Mouse (Mus musculus) heart, embryonic 15.5 days (tissue): ENCODE measurements around the gene Adprm. TPM values are rescaled to one million over a fixed set of nuclear protein-coding genes. Genes with fewer than 3 reads are reported as not detected.

Source experiments
- ATAC-seq: fragments of 200-750 bp; cut with Nextera tagmentation; replicated peaks from 2 replicates; pipeline ENCODE4 v1.8.0; 2017; ENCODE audit warnings: low read depth, moderate TSS enrichment; ENCODE audit not compliant: insufficient number of reproducible peaks, insufficient read depth, low FRiP score
- H3K27ac ChIP-seq: fragments of 300-500 bp; sonication (generic); 2 replicates; pipeline ENCODE4 v1.5.1; 2015; ENCODE audit warnings: mild to moderate bottlenecking, inconsistent platforms
- H3K27me3 ChIP-seq: fragments of 300-500 bp; sonication (generic); 2 replicates; pipeline ENCODE4 v1.6.1; 2015; ENCODE audit warnings: inconsistent platforms
- H3K36me3 ChIP-seq: fragments of 300-500 bp; sonication (generic); 2 replicates; pipeline ENCODE4 v1.6.1; 2015; ENCODE audit warnings: mild to moderate bottlenecking, inconsistent platforms
- H3K4me1 ChIP-seq: fragments of 300-500 bp; sonication (generic); replicated peaks from 2 replicates; pipeline ENCODE4 v1.6.1; 2015; ENCODE audit warnings: inconsistent platforms
- H3K4me2 ChIP-seq: fragments of 300-500 bp; sonication (generic); 2 replicates; pipeline ENCODE4 v1.6.1; 2015; ENCODE audit warnings: inconsistent platforms, mild to moderate bottlenecking, moderate library complexity
- H3K4me3 ChIP-seq: fragments of 300-500 bp; sonication (generic); 2 replicates; pipeline ENCODE4 v1.5.1; 2015; ENCODE audit warnings: mild to moderate bottlenecking, inconsistent platforms
- H3K9ac ChIP-seq: fragments of 300-500 bp; sonication (generic); 2 replicates; pipeline ENCODE4 v1.6.1; 2015; ENCODE audit warnings: mild to moderate bottlenecking, inconsistent platforms
- H3K9me3 ChIP-seq: fragments of 300-500 bp; sonication (generic); replicated peaks from 2 replicates; pipeline ENCODE4 v1.6.1; 2016; ENCODE audit warnings: inconsistent platforms
- WGBS: fragments of 180-500 bp; shearing (Covaris S2); methylation state at CpG from one replicate; pipeline ENCODE4 v1.1.7; 2015; ENCODE audit warnings: mixed read lengths; 5-methylcytosine and 5-hydroxymethylcytosine counted together
- microRNA-seq: library from miRNA; unstranded; fragments of <30 nt; microRNA quantifications from one replicate; pipeline ENCODE4, GENCODE M21; 2016
- polyA plus RNA-seq: library from polyadenylated mRNA; unstranded; fragments of >200 nt; fragmentation: Nextera tagmentation; extraction: Ambion mirVana; gene quantifications from 2 replicates; pipeline ENCODE4 v1.2.1, GENCODE M21; 2015

Adprm gene
- polyA plus RNA-seq, 1 experiment from 2014 or later: 16.4 TPM

GRCm38 (mm10) chr11:67001717-67002116 lies 50.7 kb downstream of the Adprm start:
- no peak overlapping the region for H3K9ac ChIP-seq
- no peaks in the 10 kb centered on the region for H3K27me3 ChIP-seq
- ATAC-seq: no peak
- no peak overlapping the region for H3K27ac ChIP-seq
- no peak overlapping the region for H3K4me3 ChIP-seq
- H3K4me2 ChIP-seq: no peak overlapping the region
- WGBS: 77% methylated on average over 1 of the region's 1 CpGs
- no peaks in the 10 kb centered on the region for H3K9me3 ChIP-seq
- peaks cover 14% of the 10 kb centered on the region for H3K4me1 ChIP-seq
- H3K36me3 ChIP-seq: no peaks in the 10 kb centered on the region

- H3K27me3 ChIP-seq: no peaks in the 10 kb centered on the region
These were observed 51.7 kb downstream of the Adprm start for GRCm38 (mm10) chr11:67000671-67001070.

GRCm38 (mm10) chr11:66998467-66999403 lies 53.7 kb downstream of the Adprm start:
- peaks cover 15% of the 10 kb centered on the region for H3K4me1 ChIP-seq
- H3K27ac ChIP-seq: peak overlapping the region; percentile 36; the same call in 1 of the 2 replicates
- no peak overlapping the region for H3K9ac ChIP-seq
- 50% methylated on average over 14 of the region's 14 CpGs for WGBS
- peak; percentile 88 for ATAC-seq
- H3K36me3 ChIP-seq: no peaks in the 10 kb centered on the region
- no peaks in the 10 kb centered on the region for H3K27me3 ChIP-seq
- H3K4me2 ChIP-seq: peak overlapping the region; percentile 34
- no peaks in the 10 kb centered on the region for H3K9me3 ChIP-seq
- H3K4me3 ChIP-seq: no peak overlapping the region

More at GRCm38 (mm10) chr11:67000671-67001070, 51.7 kb downstream of the Adprm start:
- no peak overlapping the region for H3K9ac ChIP-seq
- no peak overlapping the region for H3K27ac ChIP-seq
- WGBS: 81% methylated on average over 4 of the region's 4 CpGs
- ATAC-seq: no peak
- H3K4me3 ChIP-seq: no peak overlapping the region
- H3K4me2 ChIP-seq: no peak overlapping the region
- H3K9me3 ChIP-seq: no peaks in the 10 kb centered on the region
- no peaks in the 10 kb centered on the region for H3K36me3 ChIP-seq
- peaks cover 14% of the 10 kb centered on the region for H3K4me1 ChIP-seq

GRCm38 (mm10) chr11:66996446-66996845 lies 55.9 kb downstream of the Adprm start:
- H3K9ac ChIP-seq: no peak overlapping the region
- H3K9me3 ChIP-seq: no peaks in the 10 kb centered on the region
- WGBS: 74% methylated on average over 4 of the region's 4 CpGs
- ATAC-seq: no peak
- H3K4me2 ChIP-seq: no peak overlapping the region
- no peaks in the 10 kb centered on the region for H3K36me3 ChIP-seq
- H3K27ac ChIP-seq: no peak overlapping the region
- peaks cover 18% of the 10 kb centered on the region for H3K4me1 ChIP-seq
- no peak overlapping the region for H3K4me3 ChIP-seq
- H3K27me3 ChIP-seq: no peaks in the 10 kb centered on the region

GRCm38 (mm10) chr11:66993674-66994073 lies 58.7 kb downstream of the Adprm start:
- Histone ChIP-seq H3K4me2 (no peak overlapping the region), H3K27ac (no peak overlapping the region), H3K9me3 (no peaks in the 10 kb centered on the region), H3K36me3 (no peaks in the 10 kb centered on the region), H3K9ac (no peak overlapping the region), H3K27me3 (no peaks in the 10 kb centered on the region), H3K4me1 (peaks cover 13% of the 10 kb centered on the region), H3K4me3 (no peak overlapping the region)
- no peak for ATAC-seq
- 19% methylated on average over 1 of the region's 1 CpGs for WGBS

- H3K4me2 ChIP-seq: no peak overlapping the region
- no peak overlapping the region for H3K4me3 ChIP-seq
- H3K9me3 ChIP-seq: no peaks in the 10 kb centered on the region
- H3K36me3 ChIP-seq: no peaks in the 10 kb centered on the region
- peaks cover 4% of the 10 kb centered on the region for H3K4me1 ChIP-seq
- H3K27me3 ChIP-seq: no peaks in the 10 kb centered on the region
- 84% methylated on average over 2 of the region's 2 CpGs for WGBS
- H3K9ac ChIP-seq: no peak overlapping the region
- ATAC-seq: no peak
- H3K27ac ChIP-seq: no peak overlapping the region
These were observed 60.2 kb downstream of the Adprm start for GRCm38 (mm10) chr11:66992150-66992549.

Small RNAs within 50 kb of the gene (microRNA-seq; reads per million reads assigned to microRNA genes)
- gene Mir6923: not detected

Other genes starting within 250 kb of the Adprm start
- gene Pirt, start 140.6 kb downstream of the Adprm start, polyA plus RNA-seq: 7.4 and 8.0 TPM in 2 replicates
- 0.15 TPM in 1 of 2 replicates, not detected in the other for gene Tmem238l, start 96.0 kb downstream of the Adprm start, polyA plus RNA-seq
- 1.2 and 1.6 TPM in 2 replicates for gene Tmem220, start 27.4 kb downstream of the Adprm start, polyA plus RNA-seq
- 17.5 and 19.2 TPM in 2 replicates for gene Sco1, start 76 bp upstream of the Adprm start, polyA plus RNA-seq
- 0.74 and 1.5 TPM in 2 replicates for gene Myh3, start 25.7 kb upstream of the Adprm start, polyA plus RNA-seq
- gene Myh2, start 118.4 kb upstream of the Adprm start, polyA plus RNA-seq: 0.03 TPM in 2 replicates
- 0.09 and 0.15 TPM in 2 replicates for gene Myh1, start 147.5 kb upstream of the Adprm start, polyA plus RNA-seq
- gene Myh4, start 185.4 kb upstream of the Adprm start, polyA plus RNA-seq: not detected in 2 replicates
- gene Myh8, start 224.5 kb upstream of the Adprm start, polyA plus RNA-seq: 1.9 and 2.6 TPM in 2 replicates